In the genomic region with DNA sequence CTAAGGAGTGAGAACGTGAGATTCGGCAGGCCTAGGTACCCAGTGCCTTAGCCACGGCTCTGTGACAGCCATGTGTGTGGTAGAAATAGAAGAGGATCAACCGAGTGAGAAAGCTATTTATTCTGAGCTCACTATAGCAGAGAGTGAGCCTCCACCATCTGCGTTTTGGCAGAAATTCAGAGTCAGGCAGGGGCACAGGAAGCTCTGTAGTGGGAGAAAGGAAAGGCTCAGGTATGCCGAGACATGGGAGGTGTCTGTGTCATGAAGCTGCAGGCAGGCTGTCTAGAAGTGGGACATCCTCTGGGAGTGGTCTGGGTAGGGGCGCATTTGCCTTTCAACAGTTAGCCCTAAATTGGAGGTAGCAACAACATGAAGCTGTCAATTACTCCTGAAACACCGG, we compare ENCODE assay signal across 14 mouse cellular contexts. TPM values are rescaled to one million over a fixed set of nuclear protein-coding genes. Genes with fewer than 3 reads are reported as not detected.
A peak's percentile ranks its signal among the peaks of the same experiment; 100 is the strongest.
DNase-seq lines count a peak whose midpoint lies in the region; ATAC-seq lines count a peak whose summit lies in the region.
"Had no signal": no experiment of that assay in that cellular context is flagged by ENCODE, and none has a peak within 500 bp of the region (broad histone marks: within the 10 kb centered on the region; RNA-seq: fewer than 3 reads in every experiment).

No protein-coding gene starts in this region.

- DNase-seq in heart, adult 11 months = peak; percentile 80
- DNase-seq in midbrain, embryonic 14.5 days = no peak
- no peak for DNase-seq in midbrain, embryonic 10.5 days (ENCODE audit: low spot score)
- no peak for DNase-seq in embryonic facial prominence, embryonic 14.5 days (ENCODE audit: low spot score)
- peak; percentile 66 for DNase-seq in right cerebral cortex, postnatal 25 days
- DNase-seq in spleen, postnatal 10 days (ENCODE audit: low spot score in 2 of 2) = no peak
- no peak for DNase-seq in urinary bladder, adult 18-20 months (ENCODE audit: low spot score in 2 of 2)
- DNase-seq: gastrocnemius, postnatal 25 days; kidney, postnatal 36 days had no signal

- H3K27ac ChIP-seq in heart, embryonic 12.5 days (ENCODE audit: poor library complexity, severe bottlenecking) = no peak overlapping the region
- peak overlapping the region; percentile 55; the same call in 1 of the 2 replicates for H3K27ac ChIP-seq in midbrain, embryonic 14.5 days (replicated peaks; ENCODE audit: low read depth, low read length)
- no peak overlapping the region for H3K27ac ChIP-seq in midbrain, embryonic 10.5 days (replicated peaks)
- no peak overlapping the region for H3K27ac ChIP-seq in embryonic facial prominence, embryonic 14.5 days (replicated peaks; ENCODE audit: low read depth, low read length)

- H3K9me3 ChIP-seq in heart, embryonic 12.5 days (replicated peaks) = no peaks in the 10 kb centered on the region
- no peaks in the 10 kb centered on the region for H3K9me3 ChIP-seq in midbrain, embryonic 14.5 days (ENCODE audit: control insufficient read depth, low read length)
- no peaks in the 10 kb centered on the region for H3K9me3 ChIP-seq in midbrain, embryonic 10.5 days (replicated peaks)
- no peaks in the 10 kb centered on the region for H3K9me3 ChIP-seq in embryonic facial prominence, embryonic 14.5 days (ENCODE audit: control insufficient read depth, low read length)
- H3K9me3 ChIP-seq: megakaryocyte, embryonic 14.5 days had no signal

- 47% methylated on average over 8 of the region's 8 CpGs for WGBS in heart, embryonic 12.5 days
- WGBS in midbrain, embryonic 14.5 days = 67% methylated on average over 8 of the region's 8 CpGs
- WGBS in midbrain, embryonic 10.5 days = 85% methylated on average over 8 of the region's 8 CpGs
- WGBS in embryonic facial prominence, embryonic 14.5 days = 45% methylated on average over 8 of the region's 8 CpGs

- no peaks in the 10 kb centered on the region for H3K36me3 ChIP-seq in heart, embryonic 12.5 days
- H3K36me3 ChIP-seq in midbrain, embryonic 14.5 days (ENCODE audit: control insufficient read depth, insufficient read depth, low read length) = peaks cover 7% of the 10 kb centered on the region; the same call in 1 of the 2 replicates
- no peaks in the 10 kb centered on the region for H3K36me3 ChIP-seq in midbrain, embryonic 10.5 days
- no peaks in the 10 kb centered on the region for H3K36me3 ChIP-seq in embryonic facial prominence, embryonic 14.5 days (ENCODE audit: control insufficient read depth, insufficient read depth, low read length)

- ATAC-seq in heart, embryonic 12.5 days (ENCODE audit: insufficient number of reproducible peaks, low FRiP score) = no peak
- no peak for ATAC-seq in midbrain, embryonic 14.5 days (ENCODE audit: low FRiP score, low TSS enrichment)
- ATAC-seq in embryonic facial prominence, embryonic 14.5 days (ENCODE audit: low read depth) = peak; percentile 41; the same call in 1 of the 2 replicates
- ATAC-seq: inflammation-experienced regulatory T-cells, adult 6 months had no signal

- no peak overlapping the region for H3K4me2 ChIP-seq in heart, embryonic 12.5 days
- H3K4me2 ChIP-seq in midbrain, embryonic 14.5 days (ENCODE audit: low read length) = no peak overlapping the region
- H3K4me2 ChIP-seq in embryonic facial prominence, embryonic 14.5 days (ENCODE audit: low read depth, low read length) = no peak overlapping the region

- H3K4me3 ChIP-seq in heart, embryonic 12.5 days = no peak overlapping the region
- H3K4me3 ChIP-seq in midbrain, embryonic 14.5 days (replicated peaks; ENCODE audit: low read depth, low read length) = no peak overlapping the region
- no peak overlapping the region for H3K4me3 ChIP-seq in midbrain, embryonic 10.5 days
- no peak overlapping the region for H3K4me3 ChIP-seq in embryonic facial prominence, embryonic 14.5 days (ENCODE audit: low read depth, low read length)
- H3K4me3 ChIP-seq: megakaryocyte, embryonic 14.5 days had no signal

- peaks cover 13% of the 10 kb centered on the region for H3K4me1 ChIP-seq in heart, embryonic 12.5 days (replicated peaks)
- H3K4me1 ChIP-seq in midbrain, embryonic 14.5 days (ENCODE audit: control insufficient read depth, insufficient read depth, low read length) = peaks cover 4% of the 10 kb centered on the region; the same call in 1 of the 2 replicates
- no peaks in the 10 kb centered on the region for H3K4me1 ChIP-seq in midbrain, embryonic 10.5 days
- peaks cover 21% of the 10 kb centered on the region; the same call in 1 of the 2 replicates for H3K4me1 ChIP-seq in embryonic facial prominence, embryonic 14.5 days (ENCODE audit: control insufficient read depth, insufficient read depth, low read length)

- no peak overlapping the region for H3K9ac ChIP-seq in heart, embryonic 12.5 days
- H3K9ac ChIP-seq in midbrain, embryonic 14.5 days (replicated peaks; ENCODE audit: low read length) = no peak overlapping the region
- no peak overlapping the region for H3K9ac ChIP-seq in embryonic facial prominence, embryonic 14.5 days (ENCODE audit: low read depth, low read length)

- no peaks in the 10 kb centered on the region for H3K27me3 ChIP-seq in heart, embryonic 12.5 days (replicated peaks)
- H3K27me3 ChIP-seq in midbrain, embryonic 14.5 days (ENCODE audit: control insufficient read depth, insufficient read depth, low read length) = no peaks in the 10 kb centered on the region
- no peaks in the 10 kb centered on the region for H3K27me3 ChIP-seq in midbrain, embryonic 10.5 days (ENCODE audit: low read depth, poor library complexity, severe bottlenecking)
- H3K27me3 ChIP-seq in embryonic facial prominence, embryonic 14.5 days (replicated peaks; ENCODE audit: control insufficient read depth, insufficient read depth, low read length) = no peaks in the 10 kb centered on the region
- H3K27me3 ChIP-seq: megakaryocyte, embryonic 14.5 days had no signal

RNA-seq across cellular contexts. Expression of a gene that starts 31.7 kb away (rescaled TPM):
- not detected in 2 replicates for polyA plus RNA-seq in heart, embryonic 12.5 days (2016; fragmentation: Nextera tagmentation; extraction: Ambion mirVana)
- not detected in 2 replicates for polyA plus RNA-seq in midbrain, embryonic 14.5 days (2014; fragmentation: Nextera tagmentation; extraction: Ambion mirVana)
- not detected in 2 replicates for polyA plus RNA-seq in midbrain, embryonic 10.5 days (2016; fragmentation: Nextera tagmentation; extraction: Ambion mirVana)
- polyA plus RNA-seq in embryonic facial prominence, embryonic 14.5 days (2014; fragmentation: Nextera tagmentation; extraction: Ambion mirVana) = not detected in 2 replicates
- polyA plus RNA-seq: inflammation-experienced regulatory T-cells, adult 6 months; liver, adult 2 months; stomach, embryonic 14.5 days had no signal

Comparison
In these comparisons a context has a peak if more than half of its experiments do, and no peak if none do; other contexts are left out.
1. DNase-seq: peak in heart, adult 11 months (single experiment) and right cerebral cortex, postnatal 25 days (single experiment); none in midbrain, embryonic 14.5 days (single experiment), midbrain, embryonic 10.5 days (single experiment), embryonic facial prominence, embryonic 14.5 days (single experiment), spleen, postnatal 10 days (0 of 2) and urinary bladder, adult 18-20 months (0 of 2).